Mouse (Mus musculus) embryonic facial prominence, embryonic 13.5 days (tissue): ENCODE measurements around the gene Ddhd1. TPM values are rescaled to one million over a fixed set of nuclear protein-coding genes. Genes with fewer than 3 reads are reported as not detected.

Source experiments
- ATAC-seq: fragments of 200-750 bp; cut with Nextera tagmentation; 2 replicates; pipeline ENCODE4 v1.8.0; 2017; ENCODE audit warnings: low read depth; ENCODE audit not compliant: insufficient number of reproducible peaks, insufficient read depth, low FRiP score, low TSS enrichment
- H3K27ac ChIP-seq: fragments of 300-500 bp; sonication (generic); 2 replicates; pipeline ENCODE4 v1.5.1; 2015; ENCODE audit warnings: moderate library complexity, mild to moderate bottlenecking, inconsistent platforms
- H3K27me3 ChIP-seq: fragments of 300-500 bp; sonication (generic); 2 replicates; pipeline ENCODE4 v1.6.1; 2015; ENCODE audit warnings: mild to moderate bottlenecking, inconsistent platforms
- H3K36me3 ChIP-seq: fragments of 300-500 bp; sonication (generic); 2 replicates; pipeline ENCODE4 v1.6.1; 2015; ENCODE audit warnings: mild to moderate bottlenecking, inconsistent platforms
- H3K4me1 ChIP-seq: fragments of 300-500 bp; sonication (generic); 2 replicates; pipeline ENCODE4 v1.6.1; 2015; ENCODE audit warnings: inconsistent platforms
- H3K4me2 ChIP-seq: fragments of 300-500 bp; sonication (generic); 2 replicates; pipeline ENCODE4 v1.6.1; 2015; ENCODE audit warnings: moderate library complexity, mild to moderate bottlenecking, inconsistent platforms
- H3K4me3 ChIP-seq: fragments of 300-500 bp; sonication (generic); 2 replicates; pipeline ENCODE4 v1.5.1; 2015; ENCODE audit warnings: mild to moderate bottlenecking, inconsistent platforms
- H3K9ac ChIP-seq: fragments of 300-500 bp; sonication (generic); 2 replicates; pipeline ENCODE4 v1.6.1; 2015; ENCODE audit warnings: mild to moderate bottlenecking, inconsistent platforms
- H3K9me3 ChIP-seq: fragments of 300-500 bp; sonication (generic); 2 replicates; pipeline ENCODE4 v1.6.1; 2016; ENCODE audit warnings: inconsistent platforms
- WGBS: fragments of 180-500 bp; shearing (Covaris S2); methylation state at CpG from one replicate; pipeline ENCODE4 v1.1.7; 2015; ENCODE audit warnings: mixed read lengths; 5-methylcytosine and 5-hydroxymethylcytosine counted together
- polyA plus RNA-seq: library from polyadenylated mRNA; unstranded; fragments of >200 nt; fragmentation: Nextera tagmentation; extraction: Ambion mirVana; gene quantifications from 2 replicates; pipeline ENCODE4 v1.2.1, GENCODE M21; 2015

The Ddhd1 gene
- 6.8 and 8.8 TPM in 2 replicates for polyA plus RNA-seq

- Histone ChIP-seq H3K36me3 (no peaks in the 10 kb centered on the region), H3K4me1 (peaks cover 24% of the 10 kb centered on the region), H3K9ac (peak within 1 kb of the TSS; percentile 84), H3K4me3 (peak within 1 kb of the TSS; percentile 83), H3K4me2 (peak within 1 kb of the TSS; percentile 99), H3K27ac (peak within 1 kb of the TSS; percentile 90), H3K9me3 (no peaks in the 10 kb centered on the region), H3K27me3 (no peaks in the 10 kb centered on the region)
- peak; percentile 96 for ATAC-seq
- WGBS: under 1% methylated on average over 107 of the region's 123 CpGs
Measured at GRCm38 (mm10) chr14:45657641-45658611, at the start of gene Ddhd1. Ddhd1 (minus strand) TSS chr14:45658143.

DNA sequence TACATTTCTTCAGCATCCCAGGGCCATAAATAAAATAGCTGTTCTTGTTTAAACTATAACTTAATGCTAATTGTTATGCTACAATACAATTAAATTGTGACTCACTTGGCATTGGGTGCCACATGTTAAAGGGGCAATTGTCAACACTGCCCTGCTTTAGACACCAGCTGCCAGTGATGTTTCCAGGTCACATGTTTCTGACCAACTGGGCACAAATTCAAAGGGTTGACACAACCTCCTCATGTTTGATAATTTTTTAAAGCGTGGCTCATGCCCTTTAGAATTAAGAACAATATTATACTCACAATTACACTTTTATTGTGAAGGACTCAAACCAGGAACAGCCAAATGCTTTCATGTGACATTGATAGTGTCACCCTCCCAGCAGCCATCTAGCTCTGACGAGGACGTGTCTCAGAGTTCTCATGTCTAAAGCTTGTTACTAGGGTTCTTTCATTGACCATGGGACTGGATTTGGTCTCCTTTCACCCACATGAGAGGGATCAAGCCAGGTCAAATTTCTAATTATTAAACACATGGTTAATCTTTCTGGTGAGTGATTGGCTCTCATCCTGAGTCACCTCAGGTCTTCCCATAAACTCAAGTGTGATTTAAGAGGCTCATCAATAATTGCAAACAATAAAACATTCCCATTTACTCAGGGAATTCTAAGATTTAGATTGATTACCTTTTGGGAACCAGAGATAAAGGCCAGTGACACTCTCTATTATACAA is 49.4 kb upstream of the Ddhd1 start:
- no peak overlapping the region for H3K27ac ChIP-seq
- 77% methylated on average over 3 of the region's 3 CpGs for WGBS
- ATAC-seq: no peak
- no peak overlapping the region for H3K4me3 ChIP-seq
- H3K4me2 ChIP-seq: no peak overlapping the region
- no peak overlapping the region for H3K9ac ChIP-seq
- H3K36me3 ChIP-seq: no peaks in the 10 kb centered on the region
- H3K4me1 ChIP-seq: no peaks in the 10 kb centered on the region
- H3K9me3 ChIP-seq: no peaks in the 10 kb centered on the region
- H3K27me3 ChIP-seq: no peaks in the 10 kb centered on the region

GRCm38 (mm10) chr14:45700031-45700572 is 42.2 kb upstream of the Ddhd1 start:
- ATAC-seq: no peak
- 77% methylated on average over 6 of the region's 6 CpGs for WGBS
- no peaks in the 10 kb centered on the region for H3K36me3 ChIP-seq
- H3K9ac ChIP-seq: no peak overlapping the region
- H3K4me1 ChIP-seq: no peaks in the 10 kb centered on the region
- H3K4me3 ChIP-seq: no peak overlapping the region
- H3K9me3 ChIP-seq: no peaks in the 10 kb centered on the region
- no peaks in the 10 kb centered on the region for H3K27me3 ChIP-seq
- H3K4me2 ChIP-seq: no peak overlapping the region
- H3K27ac ChIP-seq: no peak overlapping the region

- Histone ChIP-seq H3K9ac (no peak overlapping the region), H3K27ac (no peak overlapping the region), H3K4me1 (no peaks in the 10 kb centered on the region), H3K4me2 (no peak overlapping the region), H3K27me3 (no peaks in the 10 kb centered on the region), H3K9me3 (no peaks in the 10 kb centered on the region), H3K36me3 (no peaks in the 10 kb centered on the region), H3K4me3 (no peak overlapping the region)
- WGBS: 57% methylated on average over 3 of the region's 3 CpGs
- no peak for ATAC-seq
Measured at GRCm38 (mm10) chr14:45698867-45699266, 40.9 kb upstream of the Ddhd1 start.

DNA sequence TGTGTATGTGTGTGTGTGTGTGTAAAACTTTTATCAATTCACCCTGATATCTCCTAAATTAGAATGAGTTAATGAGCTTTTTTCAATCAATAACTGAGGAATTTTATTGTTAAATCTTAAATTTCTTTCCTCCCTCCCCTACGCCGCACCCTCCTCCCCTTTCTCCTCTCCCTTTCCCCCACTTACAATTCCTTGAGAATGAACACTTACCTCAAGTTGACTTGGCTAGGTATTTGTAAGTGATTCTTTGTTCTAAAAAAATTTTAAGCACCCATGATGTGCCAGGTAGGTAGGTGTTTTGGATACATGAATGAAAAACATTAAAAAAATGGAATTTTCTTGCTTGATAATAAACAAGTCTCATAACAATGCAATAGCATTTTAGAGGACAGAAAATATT is 38.2 kb upstream of the Ddhd1 start:
- Histone ChIP-seq H3K27me3 (no peaks in the 10 kb centered on the region), H3K36me3 (no peaks in the 10 kb centered on the region), H3K4me1 (no peaks in the 10 kb centered on the region), H3K9me3 (no peaks in the 10 kb centered on the region), H3K9ac (no peak overlapping the region), H3K4me3 (no peak overlapping the region), H3K27ac (no peak overlapping the region), H3K4me2 (no peak overlapping the region)
- WGBS: 81% methylated on average over 2 of the region's 2 CpGs
- ATAC-seq: no peak

GRCm38 (mm10) chr14:45693891-45694290 is 35.9 kb upstream of the Ddhd1 start:
- H3K9ac ChIP-seq: no peak overlapping the region
- no peak overlapping the region for H3K27ac ChIP-seq
- no peak overlapping the region for H3K4me3 ChIP-seq
- H3K4me1 ChIP-seq: peaks cover 4% of the 10 kb centered on the region; the same call in 1 of the 2 replicates
- no peak overlapping the region for H3K4me2 ChIP-seq
- no peaks in the 10 kb centered on the region for H3K36me3 ChIP-seq
- no peaks in the 10 kb centered on the region for H3K27me3 ChIP-seq
- ATAC-seq: no peak
- WGBS: 94% methylated on average over 2 of the region's 2 CpGs
- H3K9me3 ChIP-seq: no peaks in the 10 kb centered on the region

DNA sequence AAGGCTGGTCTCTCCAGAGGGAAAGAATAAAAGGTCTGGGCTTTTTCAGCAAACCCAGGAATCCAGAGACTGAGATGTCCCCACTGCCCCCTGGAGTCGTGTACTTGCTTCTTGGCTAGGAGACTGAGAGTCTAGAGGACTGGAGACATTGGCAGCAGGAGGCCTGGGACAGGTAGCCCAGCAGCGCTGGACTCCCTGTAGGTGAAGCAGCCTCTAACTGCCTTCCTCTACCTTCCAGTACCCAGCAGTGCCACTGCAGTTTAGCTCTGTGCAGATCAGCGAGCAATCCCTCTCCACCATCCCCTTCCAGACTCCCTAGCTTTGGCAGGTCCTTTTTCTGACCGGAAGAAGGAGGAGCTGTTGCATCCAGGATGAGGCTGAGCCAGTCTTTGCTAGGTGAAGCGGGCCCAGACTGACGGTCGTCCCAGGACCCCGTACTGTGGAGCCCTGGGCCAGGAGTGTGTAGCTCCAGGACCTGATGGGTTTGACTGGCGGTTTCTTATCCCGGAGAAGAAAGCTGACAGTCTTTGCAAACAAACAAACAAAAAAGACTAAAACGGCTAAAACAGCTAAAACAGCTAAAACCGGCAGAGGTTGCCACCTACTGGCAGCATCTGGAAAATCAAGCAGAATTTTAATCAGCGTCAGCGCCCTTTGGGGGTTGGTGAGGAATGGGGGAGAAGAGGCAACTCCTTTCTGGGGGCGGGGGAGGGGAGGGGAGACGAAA is 32.7 kb upstream of the Ddhd1 start:
- peak overlapping the region; percentile 68 for H3K4me2 ChIP-seq
- peak overlapping the region; percentile 56 for H3K4me3 ChIP-seq
- peak; percentile 67; the same call in 1 of the 2 replicates for ATAC-seq
- no peaks in the 10 kb centered on the region for H3K36me3 ChIP-seq
- peak overlapping the region; percentile 39; the same call in 1 of the 2 replicates for H3K27ac ChIP-seq
- no peaks in the 10 kb centered on the region for H3K27me3 ChIP-seq
- H3K4me1 ChIP-seq: peaks cover 4% of the 10 kb centered on the region; the same call in 1 of the 2 replicates
- no peaks in the 10 kb centered on the region for H3K9me3 ChIP-seq
- peak overlapping the region; percentile 79 for H3K9ac ChIP-seq
- 2% methylated on average over 16 of the region's 16 CpGs for WGBS

- Histone ChIP-seq H3K27me3 (no peaks in the 10 kb centered on the region), H3K4me1 (no peaks in the 10 kb centered on the region), H3K4me3 (no peak overlapping the region), H3K36me3 (no peaks in the 10 kb centered on the region), H3K9me3 (no peaks in the 10 kb centered on the region), H3K4me2 (no peak overlapping the region), H3K27ac (no peak overlapping the region), H3K9ac (no peak overlapping the region)
- ATAC-seq: no peak
- 71% methylated on average over 2 of the region's 2 CpGs for WGBS
Measured at GRCm38 (mm10) chr14:45685313-45685712, 27.4 kb upstream of the Ddhd1 start.

GRCm38 (mm10) chr14:45676722-45677121 is 18.8 kb upstream of the Ddhd1 start:
- Histone ChIP-seq H3K9me3 (no peaks in the 10 kb centered on the region), H3K4me3 (no peak overlapping the region), H3K4me2 (no peak overlapping the region), H3K4me1 (no peaks in the 10 kb centered on the region), H3K27ac (no peak overlapping the region), H3K27me3 (no peaks in the 10 kb centered on the region), H3K9ac (no peak overlapping the region), H3K36me3 (no peaks in the 10 kb centered on the region)
- no peak for ATAC-seq
- 75% methylated on average over 6 of the region's 6 CpGs for WGBS

GRCm38 (mm10) chr14:45668325-45668724 is 10.4 kb upstream of the Ddhd1 start:
- no peaks in the 10 kb centered on the region for H3K9me3 ChIP-seq
- no peak for ATAC-seq
- no peaks in the 10 kb centered on the region for H3K4me1 ChIP-seq
- no peak overlapping the region for H3K9ac ChIP-seq
- H3K36me3 ChIP-seq: no peaks in the 10 kb centered on the region
- H3K4me3 ChIP-seq: no peak overlapping the region
- 83% methylated on average over 4 of the region's 4 CpGs for WGBS
- H3K27ac ChIP-seq: no peak overlapping the region
- no peak overlapping the region for H3K4me2 ChIP-seq
- H3K27me3 ChIP-seq: no peaks in the 10 kb centered on the region

DNA sequence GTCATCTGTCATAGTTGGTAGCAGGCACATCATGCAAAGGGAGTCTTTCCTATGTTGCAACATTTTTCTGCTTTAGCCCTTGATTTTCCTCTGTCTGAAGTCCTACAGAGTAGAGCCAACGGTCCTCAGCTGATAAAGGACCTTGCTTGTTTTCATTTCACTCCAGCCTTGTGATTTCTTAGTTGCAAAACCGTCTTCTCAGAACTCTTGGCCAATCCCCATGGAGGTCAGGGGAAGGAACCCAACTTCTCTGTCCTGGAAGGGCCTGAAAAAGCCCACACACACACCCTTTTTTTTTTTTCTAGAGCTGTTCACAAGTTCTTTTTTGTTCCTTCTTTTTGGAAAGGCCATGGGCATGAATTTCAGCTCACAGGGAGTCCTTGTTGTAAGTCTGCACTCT is 9.3 kb upstream of the Ddhd1 start:
- Histone ChIP-seq H3K9me3 (no peaks in the 10 kb centered on the region), H3K36me3 (no peaks in the 10 kb centered on the region), H3K4me1 (no peaks in the 10 kb centered on the region), H3K27ac (no peak overlapping the region), H3K9ac (no peak overlapping the region), H3K27me3 (no peaks in the 10 kb centered on the region), H3K4me2 (no peak overlapping the region), H3K4me3 (no peak overlapping the region)
- no peak for ATAC-seq
- 70% methylated on average over 2 of the region's 2 CpGs for WGBS
